Mouse (Mus musculus): Measurements from ENCODE around the gene Dclk1. TPM values are rescaled to one million over a fixed set of nuclear protein-coding genes. Genes with fewer than 3 reads are reported as not detected.

Gene Dclk1
- polyA plus RNA-seq, 1 experiment, result 70.4 TPM

DNA sequence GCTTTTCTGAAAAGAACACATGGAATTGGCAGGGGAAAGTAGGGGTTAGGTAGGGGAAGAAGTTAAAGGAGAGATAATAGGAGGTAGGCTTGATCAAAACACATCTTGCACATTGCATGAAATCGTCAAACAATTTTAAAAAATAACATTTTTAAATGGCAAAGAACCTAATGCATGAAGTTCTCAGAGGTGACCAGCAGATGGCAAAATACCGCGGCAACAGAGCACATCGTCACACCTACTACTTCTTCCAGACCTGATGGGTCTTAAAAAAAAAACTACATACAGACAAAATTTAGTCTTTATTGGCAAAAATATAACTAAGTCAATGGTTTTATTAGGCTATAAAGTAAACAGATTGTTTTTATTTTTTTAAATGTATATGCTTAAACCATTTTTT is 252.2 kb downstream of the Dclk1 start:
- H3K79me2 ChIP-seq (ENCODE audit: control insufficient read depth, insufficient read depth), result no peaks in the 10 kb centered on the region
- no peaks in the 10 kb centered on the region for H3K27me3 ChIP-seq (ENCODE audit: control insufficient read depth, insufficient read depth, insufficient read length)
- H3K36me3 ChIP-seq (ENCODE audit: control insufficient read depth, insufficient read depth), result peaks cover 18% of the 10 kb centered on the region
- no peak overlapping the region for H3K4me2 ChIP-seq (ENCODE audit: low read depth)
- H3ac ChIP-seq (ENCODE audit: control insufficient read depth, insufficient read length), result no peak overlapping the region
- TF ChIP-seq POLR2A (IDR thresholded peaks at IDR 0.05; ENCODE audit: insufficient read length, low read depth) (no peak), MYOG (IDR thresholded peaks at IDR 0.05; ENCODE audit: control insufficient read depth in 1 of 3, insufficient read depth in 1 of 3, insufficient read length in 2 of 3, low read depth in 2 of 3) (no peak), USF1 (IDR thresholded peaks at IDR 0.05; ENCODE audit: low read depth) (no peak), TCF3 (IDR thresholded peaks at IDR 0.05; ENCODE audit: insufficient read length, low read depth) (no peak), E2F4 (IDR thresholded peaks at IDR 0.05; ENCODE audit: insufficient read depth) (no peak), POLR2AphosphoS2 (IDR thresholded peaks at IDR 0.05; ENCODE audit: insufficient read length, low read depth) (no peak), TCF12 (IDR thresholded peaks at IDR 0.05; ENCODE audit: insufficient read depth, poor library complexity, severe bottlenecking) (no peak), MYOD1 (IDR thresholded peaks at IDR 0.05; ENCODE audit: control insufficient read depth in 1 of 3, insufficient read length in 2 of 3, low read depth in 2 of 3) (no peak), SRF (IDR thresholded peaks at IDR 0.05; ENCODE audit: control insufficient read depth, insufficient read length, low read depth) (no peak), CEBPB (IDR thresholded peaks at IDR 0.05; ENCODE audit: insufficient read depth, poor library complexity, severe bottlenecking) (no peak)
- H3K4me3 ChIP-seq, result no peak overlapping the region

DNA sequence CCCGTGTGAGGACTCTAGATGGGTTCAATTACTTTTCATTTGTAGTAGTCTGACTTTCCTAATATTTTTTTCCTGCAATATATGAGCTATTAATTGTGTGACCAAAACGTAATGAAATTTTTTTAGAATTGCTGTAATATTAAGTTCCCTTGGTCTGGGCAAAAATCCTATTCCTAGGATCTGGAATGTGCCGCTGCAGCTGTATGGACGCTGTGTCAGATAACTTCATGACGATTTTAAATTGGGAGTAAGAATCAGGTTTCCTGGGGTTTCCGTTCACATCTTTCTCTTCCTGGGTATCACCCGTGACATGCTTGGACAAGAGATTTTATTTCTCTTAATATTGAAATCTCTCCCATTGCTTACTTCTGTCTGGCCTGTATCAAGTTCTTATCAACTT is 253.1 kb downstream of the Dclk1 start:
- H3K27me3 ChIP-seq (ENCODE audit: control insufficient read depth, insufficient read depth, insufficient read length), result no peaks in the 10 kb centered on the region

DNA sequence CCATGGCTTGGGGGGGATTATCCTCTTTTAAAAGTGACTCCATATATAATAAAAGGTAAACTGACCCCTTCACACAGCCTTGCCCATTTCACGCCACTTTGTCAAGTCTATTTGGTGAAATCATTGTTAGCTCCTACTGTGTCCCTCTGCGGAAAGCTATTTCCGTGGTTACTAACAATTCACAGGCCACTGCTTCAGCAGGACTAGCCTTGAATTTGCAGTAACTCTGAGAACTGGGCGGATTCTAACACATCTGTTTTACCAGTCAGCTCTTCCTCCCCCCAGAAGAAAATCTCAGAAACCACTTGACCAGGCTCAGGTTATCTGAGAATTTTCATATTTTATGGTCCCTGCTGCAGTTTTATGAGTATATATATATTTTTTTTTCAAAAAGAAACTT is 253.7 kb downstream of the Dclk1 start:
- H3K4me3 ChIP-seq, result no peak overlapping the region
- no peaks in the 10 kb centered on the region for H3K79me2 ChIP-seq (ENCODE audit: control insufficient read depth, insufficient read depth)
- H3K4me2 ChIP-seq (ENCODE audit: low read depth), result no peak overlapping the region
- peaks cover 18% of the 10 kb centered on the region for H3K36me3 ChIP-seq (ENCODE audit: control insufficient read depth, insufficient read depth)
- no peak overlapping the region for H3ac ChIP-seq (ENCODE audit: control insufficient read depth, insufficient read length)
- no peak for TF ChIP-seq E2F4 (IDR thresholded peaks at IDR 0.05; ENCODE audit: insufficient read depth)
- TF ChIP-seq POLR2AphosphoS2 (IDR thresholded peaks at IDR 0.05; ENCODE audit: insufficient read length, low read depth), result no peak
- no peak for TF ChIP-seq REST (IDR thresholded peaks at IDR 0.05; ENCODE audit: insufficient read depth, insufficient read length)
- no peak for TF ChIP-seq MYOD1 (IDR thresholded peaks at IDR 0.05; ENCODE audit: control insufficient read depth in 1 of 3, insufficient read length in 2 of 3, low read depth in 2 of 3)
- TF ChIP-seq TCF12 (IDR thresholded peaks at IDR 0.05; ENCODE audit: insufficient read depth, poor library complexity, severe bottlenecking), result no peak
- no peak for TF ChIP-seq TCF3 (IDR thresholded peaks at IDR 0.05; ENCODE audit: insufficient read length, low read depth)
- no peak for TF ChIP-seq MAX (IDR thresholded peaks at IDR 0.05; ENCODE audit: low read depth)
- TF ChIP-seq POLR2A (IDR thresholded peaks at IDR 0.05; ENCODE audit: insufficient read length, low read depth), result no peak
- no peak for TF ChIP-seq MYOG (IDR thresholded peaks at IDR 0.05; ENCODE audit: control insufficient read depth in 1 of 3, insufficient read depth in 1 of 3, insufficient read length in 2 of 3, low read depth in 2 of 3)
- TF ChIP-seq CEBPB (IDR thresholded peaks at IDR 0.05; ENCODE audit: insufficient read depth, poor library complexity, severe bottlenecking), result no peak
- TF ChIP-seq SRF (IDR thresholded peaks at IDR 0.05; ENCODE audit: control insufficient read depth, insufficient read length, low read depth), result no peak
- TF ChIP-seq USF1 (IDR thresholded peaks at IDR 0.05; ENCODE audit: low read depth), result no peak
- H3K27me3 ChIP-seq (ENCODE audit: control insufficient read depth, insufficient read depth, insufficient read length), result no peaks in the 10 kb centered on the region

More for the DNA sequence above, 253.1 kb downstream of the Dclk1 start:
- H3K36me3 ChIP-seq (ENCODE audit: control insufficient read depth, insufficient read depth), result peaks cover 18% of the 10 kb centered on the region
- no peak overlapping the region for H3ac ChIP-seq (ENCODE audit: control insufficient read depth, insufficient read length)
- H3K79me2 ChIP-seq (ENCODE audit: control insufficient read depth, insufficient read depth), result no peaks in the 10 kb centered on the region
- no peak overlapping the region for H3K4me2 ChIP-seq (ENCODE audit: low read depth)
- no peak for TF ChIP-seq SRF (IDR thresholded peaks at IDR 0.05; ENCODE audit: control insufficient read depth, insufficient read length, low read depth)
- H3K4me3 ChIP-seq, result no peak overlapping the region

DNA sequence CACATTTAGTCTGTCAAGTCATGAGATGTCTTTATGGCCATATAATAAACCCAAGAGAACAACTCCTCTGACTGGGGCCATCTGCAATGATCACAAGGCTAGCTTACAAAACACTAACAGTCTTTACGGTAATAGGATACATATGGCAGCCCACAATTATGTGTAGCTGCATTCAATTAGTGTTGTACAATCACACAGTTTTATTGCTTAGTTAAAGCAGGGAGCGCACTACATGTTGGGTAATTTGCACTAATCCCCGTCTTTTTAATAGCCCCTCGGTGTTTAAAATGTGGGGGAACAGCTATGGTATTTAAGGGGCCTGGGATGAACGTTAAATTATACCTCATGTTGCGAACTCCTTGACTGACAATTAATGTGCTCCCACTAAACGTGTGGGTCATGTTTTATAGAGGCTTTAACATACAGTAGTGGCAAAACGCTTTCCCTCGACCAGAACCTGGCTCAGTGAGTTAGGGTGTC is 254.3 kb downstream of the Dclk1 start:
- Histone ChIP-seq H3ac (ENCODE audit: control insufficient read depth, insufficient read length) (no peak overlapping the region), H3K27me3 (ENCODE audit: control insufficient read depth, insufficient read depth, insufficient read length) (no peaks in the 10 kb centered on the region), H3K4me2 (ENCODE audit: low read depth) (no peak overlapping the region), H3K4me3 (no peak overlapping the region), H3K79me2 (ENCODE audit: control insufficient read depth, insufficient read depth) (no peaks in the 10 kb centered on the region), H3K36me3 (ENCODE audit: control insufficient read depth, insufficient read depth) (peaks cover 18% of the 10 kb centered on the region)
- TF ChIP-seq E2F4 (IDR thresholded peaks at IDR 0.05; ENCODE audit: insufficient read depth) (no peak), TCF3 (IDR thresholded peaks at IDR 0.05; ENCODE audit: insufficient read length, low read depth) (no peak), POLR2AphosphoS2 (IDR thresholded peaks at IDR 0.05; ENCODE audit: insufficient read length, low read depth) (no peak), MYOG (IDR thresholded peaks at IDR 0.05; ENCODE audit: control insufficient read depth in 1 of 3, insufficient read depth in 1 of 3, insufficient read length in 2 of 3, low read depth in 2 of 3) (no peak)

DNA sequence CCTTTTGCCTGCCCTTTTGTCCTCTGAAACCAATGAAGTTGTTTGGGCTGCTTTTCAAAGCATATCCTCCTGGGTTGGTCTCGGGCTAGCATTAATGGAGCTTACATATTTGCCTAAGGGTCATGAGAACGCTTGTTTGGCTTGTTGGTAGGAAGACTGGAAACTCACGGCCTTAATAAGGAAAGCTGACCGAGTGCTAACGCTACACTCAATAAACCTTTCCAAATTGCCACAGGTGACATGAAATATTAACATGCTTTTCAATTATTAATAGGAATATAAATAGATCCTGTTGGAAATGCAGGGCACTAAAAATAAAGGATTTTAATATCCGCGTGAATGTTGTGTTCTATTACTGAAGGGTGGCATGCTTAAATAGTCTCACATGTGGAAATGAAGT is 257.1 kb downstream of the Dclk1 start:
- no peak overlapping the region for H3K4me2 ChIP-seq (ENCODE audit: low read depth)
- no peaks in the 10 kb centered on the region for H3K79me2 ChIP-seq (ENCODE audit: control insufficient read depth, insufficient read depth)
- TF ChIP-seq USF1 (IDR thresholded peaks at IDR 0.05; ENCODE audit: low read depth), result no peak
- TF ChIP-seq MAX (IDR thresholded peaks at IDR 0.05; ENCODE audit: low read depth), result no peak
- no peak for TF ChIP-seq POLR2A (IDR thresholded peaks at IDR 0.05; ENCODE audit: insufficient read length, low read depth)
- no peak for TF ChIP-seq POLR2AphosphoS2 (IDR thresholded peaks at IDR 0.05; ENCODE audit: insufficient read length, low read depth)
- TF ChIP-seq REST (IDR thresholded peaks at IDR 0.05; ENCODE audit: insufficient read depth, insufficient read length), result no peak
- no peak for TF ChIP-seq MYOD1 (IDR thresholded peaks at IDR 0.05; ENCODE audit: control insufficient read depth in 1 of 3, insufficient read length in 2 of 3, low read depth in 2 of 3)
- no peak for TF ChIP-seq TCF3 (IDR thresholded peaks at IDR 0.05; ENCODE audit: insufficient read length, low read depth)
- no peak for TF ChIP-seq E2F4 (IDR thresholded peaks at IDR 0.05; ENCODE audit: insufficient read depth)
- TF ChIP-seq SRF (IDR thresholded peaks at IDR 0.05; ENCODE audit: control insufficient read depth, insufficient read length, low read depth), result no peak
- no peak for TF ChIP-seq TCF12 (IDR thresholded peaks at IDR 0.05; ENCODE audit: insufficient read depth, poor library complexity, severe bottlenecking)
- H3ac ChIP-seq (ENCODE audit: control insufficient read depth, insufficient read length), result no peak overlapping the region
- H3K4me3 ChIP-seq, result no peak overlapping the region
- H3K36me3 ChIP-seq (ENCODE audit: control insufficient read depth, insufficient read depth), result peaks cover 17% of the 10 kb centered on the region
- H3K27me3 ChIP-seq (ENCODE audit: control insufficient read depth, insufficient read depth, insufficient read length), result no peaks in the 10 kb centered on the region

Data from myocyte (in vitro differentiated cells).